Mouse (Mus musculus): ENCODE measurements around the gene Irf8. TPM values are rescaled to one million over a fixed set of nuclear protein-coding genes. Genes with fewer than 3 reads are reported as not detected.
"Not testable (repeated sequence)": the region's sequence is repeated elsewhere in the genome, so short reads cannot be mapped to it uniquely, and the experiment has no call there.

The Irf8 gene
- polyA plus RNA-seq, 1 experiment from 2014 or later = 5.9 TPM

GRCm38 (mm10) chr8:120783781-120784180 lies 47.6 kb downstream of the Irf8 start:
- Histone ChIP-seq H3K27me3 (peaks cover 10% of the 10 kb centered on the region; the same call in 1 of the 2 replicates), H3K4me2 (no peak overlapping the region), H3K9me3 (no peaks in the 10 kb centered on the region), H3K4me1 (no peaks in the 10 kb centered on the region), H3K4me3 (no peak overlapping the region), H3K27ac (no peak overlapping the region), H3K36me3 (no peaks in the 10 kb centered on the region), H3K9ac (no peak overlapping the region)
- WGBS = 79% methylated on average over 4 of the region's 4 CpGs
- no peak for ATAC-seq (ENCODE audit: insufficient number of reproducible peaks, low FRiP score, low TSS enrichment, low read depth)

- Histone ChIP-seq H3K9ac (no peak overlapping the region), H3K9me3 (no peaks in the 10 kb centered on the region), H3K27me3 (peaks cover 7% of the 10 kb centered on the region; the same call in 1 of the 2 replicates), H3K4me2 (no peak overlapping the region), H3K27ac (no peak overlapping the region), H3K4me1 (0 out of 2 replicates have a peak, but pooled peaks cover 2% of the 10 kb centered on the region), H3K4me3 (no peak overlapping the region), H3K36me3 (no peaks in the 10 kb centered on the region)
- WGBS = 81% methylated on average over 4 of the region's 4 CpGs
- ATAC-seq (ENCODE audit: insufficient number of reproducible peaks, low FRiP score, low TSS enrichment, low read depth) = no peak
Observed at GRCm38 (mm10) chr8:120786753-120787152, 50.6 kb downstream of the Irf8 start.

- Histone ChIP-seq H3K27me3 (peaks cover 4% of the 10 kb centered on the region; the same call in 1 of the 2 replicates), H3K9me3 (no peaks in the 10 kb centered on the region), H3K27ac (no peak overlapping the region), H3K9ac (no peak overlapping the region), H3K4me3 (no peak overlapping the region), H3K4me1 (0 out of 2 replicates have a peak, but pooled peaks cover 2% of the 10 kb centered on the region), H3K36me3 (no peaks in the 10 kb centered on the region), H3K4me2 (no peak overlapping the region)
- 26% methylated on average over 5 of the region's 5 CpGs for WGBS
- no peak for ATAC-seq (ENCODE audit: insufficient number of reproducible peaks, low FRiP score, low TSS enrichment, low read depth)
Observed at GRCm38 (mm10) chr8:120787631-120788030, 51.5 kb downstream of the Irf8 start.

GRCm38 (mm10) chr8:120792710-120793109 lies 56.6 kb downstream of the Irf8 start:
- no peak overlapping the region for H3K9ac ChIP-seq

GRCm38 (mm10) chr8:120795944-120796635 lies 59.9 kb downstream of the Irf8 start:
- WGBS = 48% methylated on average over 9 of the region's 9 CpGs
- no peak overlapping the region for H3K4me3 ChIP-seq
- no peak overlapping the region for H3K27ac ChIP-seq
- H3K9me3 ChIP-seq = no peaks in the 10 kb centered on the region
- ATAC-seq (ENCODE audit: insufficient number of reproducible peaks, low FRiP score, low TSS enrichment, low read depth) = no peak
- no peak overlapping the region for H3K9ac ChIP-seq
- H3K36me3 ChIP-seq = no peaks in the 10 kb centered on the region
- H3K4me1 ChIP-seq = 0 out of 2 replicates have a peak, but pooled peaks cover 2% of the 10 kb centered on the region
- no peak overlapping the region for H3K4me2 ChIP-seq
- H3K27me3 ChIP-seq = peaks cover 23% of the 10 kb centered on the region

More at GRCm38 (mm10) chr8:120792710-120793109, 56.6 kb downstream of the Irf8 start:
- WGBS = 80% methylated on average over 15 of the region's 15 CpGs
- ATAC-seq (ENCODE audit: insufficient number of reproducible peaks, low FRiP score, low TSS enrichment, low read depth) = no peak
- 0 out of 2 replicates have a peak, but pooled peaks cover 2% of the 10 kb centered on the region for H3K4me1 ChIP-seq
- no peaks in the 10 kb centered on the region for H3K9me3 ChIP-seq
- 0 out of 2 replicates have a peak, but pooled peaks cover 3% of the 10 kb centered on the region for H3K27me3 ChIP-seq
- no peak overlapping the region for H3K27ac ChIP-seq
- no peaks in the 10 kb centered on the region for H3K36me3 ChIP-seq
- no peak overlapping the region for H3K4me3 ChIP-seq
- no peak overlapping the region for H3K4me2 ChIP-seq

- no peak overlapping the region for H3K9ac ChIP-seq
- no peak for ATAC-seq (ENCODE audit: insufficient number of reproducible peaks, low FRiP score, low TSS enrichment, low read depth)
- H3K27ac ChIP-seq = no peak overlapping the region
- no peak overlapping the region for H3K4me3 ChIP-seq
- H3K27me3 ChIP-seq = peaks cover 34% of the 10 kb centered on the region
- 0 out of 2 replicates have a peak, but pooled peaks cover 2% of the 10 kb centered on the region for H3K4me1 ChIP-seq
- no peaks in the 10 kb centered on the region for H3K9me3 ChIP-seq
- 76% methylated on average over 9 of the region's 9 CpGs for WGBS
- H3K36me3 ChIP-seq = no peaks in the 10 kb centered on the region
- H3K4me2 ChIP-seq = no peak overlapping the region
Observed at GRCm38 (mm10) chr8:120797019-120797727, 61.0 kb downstream of the Irf8 start.

GRCm38 (mm10) chr8:120800308-120800865 lies 64.2 kb downstream of the Irf8 start:
- no peak overlapping the region for H3K9ac ChIP-seq
- ATAC-seq (ENCODE audit: insufficient number of reproducible peaks, low FRiP score, low TSS enrichment, low read depth) = no peak
- 5% methylated on average over 17 of the region's 17 CpGs for WGBS
- H3K9me3 ChIP-seq = no peaks in the 10 kb centered on the region
- H3K4me3 ChIP-seq = no peak overlapping the region
- peak overlapping the region; percentile 27; the same call in 1 of the 2 replicates for H3K4me2 ChIP-seq
- no peaks in the 10 kb centered on the region for H3K36me3 ChIP-seq
- H3K27ac ChIP-seq = no peak overlapping the region
- H3K27me3 ChIP-seq = peaks cover 51% of the 10 kb centered on the region
- H3K4me1 ChIP-seq = 0 out of 2 replicates have a peak, but pooled peaks cover 2% of the 10 kb centered on the region

- not testable (repeated sequence) for ATAC-seq (ENCODE audit: insufficient number of reproducible peaks, low FRiP score, low TSS enrichment, low read depth); H3K4me2 ChIP-seq; H3K27ac ChIP-seq; H3K36me3 ChIP-seq; H3K4me1 ChIP-seq; H3K9me3 ChIP-seq; H3K4me3 ChIP-seq; H3K9ac ChIP-seq
- peaks cover 49% of the 10 kb centered on the region for H3K27me3 ChIP-seq
- WGBS = 62% methylated on average over 6 of the region's 6 CpGs
Observed at GRCm38 (mm10) chr8:120803661-120804375, 67.7 kb downstream of the Irf8 start.

- no peaks in the 10 kb centered on the region for H3K36me3 ChIP-seq
- H3K9me3 ChIP-seq = no peaks in the 10 kb centered on the region
- peaks cover 42% of the 10 kb centered on the region for H3K27me3 ChIP-seq
- H3K27ac ChIP-seq = no peak overlapping the region
- H3K4me2 ChIP-seq = no peak overlapping the region
- H3K4me1 ChIP-seq = 0 out of 2 replicates have a peak, but pooled peaks cover 2% of the 10 kb centered on the region
- WGBS = 62% methylated on average over 3 of the region's 3 CpGs
- no peak overlapping the region for H3K9ac ChIP-seq
- no peak for ATAC-seq (ENCODE audit: insufficient number of reproducible peaks, low FRiP score, low TSS enrichment, low read depth)
- no peak overlapping the region for H3K4me3 ChIP-seq
Observed at GRCm38 (mm10) chr8:120804741-120805140, 68.6 kb downstream of the Irf8 start.
